Mouse (Mus musculus): ENCODE measurements around the gene Magt1. TPM values are rescaled to one million over a fixed set of nuclear protein-coding genes. Genes with fewer than 3 reads are reported as not detected.
"Not testable (repeated sequence)": the region's sequence is repeated elsewhere in the genome, so short reads cannot be mapped to it uniquely, and the experiment has no call there.

The Magt1 gene
- total RNA-seq, 1 experiment = 48.6 TPM

DNA sequence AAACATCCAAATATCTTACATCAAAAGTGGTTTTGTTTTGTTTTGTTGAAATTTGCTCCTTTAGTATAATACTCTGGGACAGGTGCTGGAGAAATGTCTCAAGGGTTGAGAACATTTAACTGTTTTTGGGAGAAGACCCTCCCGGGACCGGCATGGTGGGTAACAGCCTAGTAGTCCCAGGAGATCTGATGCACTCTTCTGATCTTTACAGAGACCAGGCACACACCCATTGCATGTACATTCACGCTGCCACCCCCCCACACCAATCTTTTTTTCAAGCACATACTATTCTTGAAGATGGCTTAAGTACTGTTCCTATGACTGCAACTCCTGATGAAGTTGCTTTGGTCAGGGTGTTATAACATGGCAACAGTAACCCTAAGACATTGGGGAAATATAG lies 853 bp upstream of the Magt1 start:
- in situ Hi-C loops (cut with MboI; ENCODE audit: low sequenced_read_pairs in 2 of 2, unreplicated experiment in 2 of 2) = no loop called here
- peak overlapping the region; percentile 58 to 63 for H3K4me3 ChIP-seq (ENCODE audit: insufficient read depth in 1 of 2, low read depth in 1 of 2, low read length in 2 of 2, poor library complexity in 1 of 2, severe bottlenecking in 1 of 2)
- H3K9ac ChIP-seq (ENCODE audit: insufficient read depth, low read depth, low read length, poor library complexity, severe bottlenecking) = peak overlapping the region; percentile 80
- no peak for DNase-seq (ENCODE audit: low read depth, low spot score)
- H3K36me3 ChIP-seq (ENCODE audit: control insufficient read depth, insufficient read depth, low read length, poor library complexity, severe bottlenecking) = peaks cover 5% of the 10 kb centered on the region
- H3K27ac ChIP-seq (ENCODE audit: insufficient read depth, low read depth, low read length, poor library complexity, severe bottlenecking) = peak overlapping the region; percentile 84; the same call in 1 of the 2 replicates
- H3K4me1 ChIP-seq (ENCODE audit: control insufficient read depth in 2 of 2, insufficient read depth in 2 of 2, low read length in 2 of 2, poor library complexity in 1 of 2) = no peaks in the 10 kb centered on the region; a peak in 1 of 4 replicates
- no peaks in the 10 kb centered on the region for H3K9me3 ChIP-seq (ENCODE audit: control insufficient read depth, insufficient read depth, low read depth, low read length)
- TF ChIP-seq MAFK (IDR thresholded peaks at IDR 0.05; ENCODE audit: insufficient read depth, low read depth, low read length) (no peak), HCFC1 (IDR thresholded peaks at IDR 0.05; ENCODE audit: borderline replicate concordance, insufficient read depth, low read length) (no peak), ZC3H11A (IDR thresholded peaks at IDR 0.05; ENCODE audit: borderline replicate concordance, low read depth, low read length) (no peak), ZNF384 (IDR thresholded peaks at IDR 0.05; ENCODE audit: low read depth, low read length) (no peak), CHD2 (IDR thresholded peaks at IDR 0.05; ENCODE audit: low read depth, low read length) (no peak)

DNA sequence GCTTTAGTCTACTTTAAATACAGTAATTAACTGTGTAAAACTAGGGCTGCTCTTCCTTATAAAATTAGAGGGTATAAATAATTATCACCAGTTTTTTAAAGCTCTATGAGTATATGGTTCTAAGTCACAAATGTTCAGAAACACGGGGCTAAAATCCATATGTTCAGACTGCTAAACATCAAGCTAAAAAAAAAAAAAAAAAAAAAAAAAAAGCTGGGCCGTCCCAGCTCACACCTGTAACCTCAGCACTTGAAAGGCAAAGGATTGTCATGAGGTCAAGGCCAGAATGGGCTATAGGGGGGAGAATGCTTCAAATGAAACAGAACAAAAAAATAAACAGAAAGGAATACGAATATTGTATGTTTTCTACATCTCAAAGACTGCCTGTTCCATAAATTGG lies 944 bp downstream of the Magt1 start:
- no peak for DNase-seq (ENCODE audit: low read depth, low spot score)
- peak overlapping the region; percentile 91 to 98 for H3K4me3 ChIP-seq (ENCODE audit: insufficient read depth in 1 of 2, low read depth in 1 of 2, low read length in 2 of 2, poor library complexity in 1 of 2, severe bottlenecking in 1 of 2)
- no peak overlapping the region for H3K27ac ChIP-seq (ENCODE audit: insufficient read depth, low read depth, low read length, poor library complexity, severe bottlenecking)
- in situ Hi-C loops (cut with MboI; ENCODE audit: low sequenced_read_pairs in 2 of 2, unreplicated experiment in 2 of 2) = no loop called here
- TF ChIP-seq MAFK (IDR thresholded peaks at IDR 0.05; ENCODE audit: insufficient read depth, low read depth, low read length) (no peak), ZNF384 (IDR thresholded peaks at IDR 0.05; ENCODE audit: low read depth, low read length) (peak; percentile 70)
- peak overlapping the region; percentile 90 for H3K9ac ChIP-seq (ENCODE audit: insufficient read depth, low read depth, low read length, poor library complexity, severe bottlenecking)
- H3K4me1 ChIP-seq (ENCODE audit: control insufficient read depth in 2 of 2, insufficient read depth in 2 of 2, low read length in 2 of 2, poor library complexity in 1 of 2) = no peaks in the 10 kb centered on the region; a peak in 1 of 4 replicates
- no peaks in the 10 kb centered on the region for H3K9me3 ChIP-seq (ENCODE audit: control insufficient read depth, insufficient read depth, low read depth, low read length)
- no peaks in the 10 kb centered on the region for H3K36me3 ChIP-seq (ENCODE audit: control insufficient read depth, insufficient read depth, low read length, poor library complexity, severe bottlenecking)

DNA sequence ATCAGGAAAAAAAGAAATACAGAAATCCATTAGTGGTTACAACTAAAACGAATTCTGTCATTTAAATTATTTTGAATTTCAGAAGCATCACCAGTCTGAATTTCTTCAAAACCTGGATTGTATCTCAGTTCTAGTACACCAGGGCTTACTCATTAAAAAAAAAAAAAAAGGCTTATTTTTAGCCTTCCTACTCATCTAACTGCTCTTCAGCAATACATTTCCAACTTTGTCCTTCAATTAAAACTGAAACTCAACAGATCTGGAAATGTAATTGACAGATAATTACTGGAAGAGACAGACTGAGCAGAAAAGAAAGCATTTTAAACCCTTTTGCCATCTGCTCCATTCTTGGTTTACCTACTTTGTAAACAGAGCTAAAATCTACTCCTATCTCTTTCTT lies 10.1 kb downstream of the Magt1 start:
- Histone ChIP-seq H3K4me3 (ENCODE audit: insufficient read depth in 1 of 2, low read depth in 1 of 2, low read length in 2 of 2, poor library complexity in 1 of 2, severe bottlenecking in 1 of 2) (no peak overlapping the region), H3K4me1 (ENCODE audit: control insufficient read depth in 2 of 2, insufficient read depth in 2 of 2, low read length in 2 of 2, poor library complexity in 1 of 2) (no peaks in the 10 kb centered on the region), H3K9ac (ENCODE audit: insufficient read depth, low read depth, low read length, poor library complexity, severe bottlenecking) (no peak overlapping the region), H3K36me3 (ENCODE audit: control insufficient read depth, insufficient read depth, low read length, poor library complexity, severe bottlenecking) (no peaks in the 10 kb centered on the region; the same call in 1 of the 2 replicates), H3K9me3 (ENCODE audit: control insufficient read depth, insufficient read depth, low read depth, low read length) (no peaks in the 10 kb centered on the region), H3K27ac (ENCODE audit: insufficient read depth, low read depth, low read length, poor library complexity, severe bottlenecking) (no peak overlapping the region)
- TF ChIP-seq ZC3H11A (IDR thresholded peaks at IDR 0.05; ENCODE audit: borderline replicate concordance, low read depth, low read length) = no peak
- no peak for DNase-seq (ENCODE audit: low read depth, low spot score)
- in situ Hi-C loops (cut with MboI; ENCODE audit: low sequenced_read_pairs in 2 of 2, unreplicated experiment in 2 of 2) = no loop called here

DNA sequence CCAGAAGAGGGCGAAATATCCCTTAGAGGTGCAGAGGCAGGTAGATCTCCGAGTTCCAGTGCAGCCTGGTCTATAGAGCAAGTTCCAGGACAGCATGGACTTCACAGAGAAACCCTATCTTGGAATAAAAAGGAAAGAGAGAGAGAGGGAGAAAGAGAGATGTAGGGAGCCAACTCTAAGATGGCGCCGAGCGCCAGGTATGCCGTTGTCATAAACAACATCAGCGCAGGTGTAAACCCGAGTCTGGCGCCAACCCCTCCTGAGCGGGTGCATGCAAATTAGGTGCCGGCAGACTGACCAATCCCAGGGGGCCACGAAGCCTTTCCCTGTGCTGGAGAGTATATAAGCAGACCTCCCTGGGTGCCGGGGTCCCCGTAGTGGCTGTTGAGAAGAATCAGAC lies 54.6 kb downstream of the Magt1 start:
- H3K9ac ChIP-seq (ENCODE audit: insufficient read depth, low read depth, low read length, poor library complexity, severe bottlenecking) = peak overlapping the region; percentile 34
- in situ Hi-C loops (cut with MboI; ENCODE audit: low sequenced_read_pairs in 2 of 2, unreplicated experiment in 2 of 2) = not testable (repeated sequence)

DNA sequence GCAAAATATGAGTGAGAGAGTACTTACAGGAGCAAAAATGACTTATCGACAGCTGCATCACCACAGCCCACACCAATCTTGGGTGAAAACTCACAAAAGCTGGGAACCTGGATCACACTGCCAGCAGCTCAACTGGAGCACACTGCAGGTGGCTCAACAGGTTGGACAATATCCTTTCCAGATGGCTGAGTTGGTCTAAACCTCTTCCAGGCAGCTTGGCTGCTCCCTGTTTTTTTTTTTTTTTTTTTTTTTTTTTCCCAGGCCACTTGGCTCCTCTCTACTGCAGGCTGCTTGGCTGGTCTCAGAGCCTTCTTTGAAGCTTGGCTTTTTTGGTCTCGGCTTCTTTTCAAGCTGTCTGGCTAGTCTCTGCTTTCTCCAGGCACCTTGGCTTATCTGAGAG lies 57.7 kb downstream of the Magt1 start:
- in situ Hi-C loops (cut with MboI; ENCODE audit: low sequenced_read_pairs in 2 of 2, unreplicated experiment in 2 of 2) = no loop called here
- no peaks in the 10 kb centered on the region; a peak in 2 of 4 replicates for H3K4me1 ChIP-seq (ENCODE audit: control insufficient read depth in 2 of 2, insufficient read depth in 2 of 2, low read length in 2 of 2, poor library complexity in 1 of 2)
- no peaks in the 10 kb centered on the region for H3K9me3 ChIP-seq (ENCODE audit: control insufficient read depth, insufficient read depth, low read depth, low read length)
- no peaks in the 10 kb centered on the region for H3K36me3 ChIP-seq (ENCODE audit: control insufficient read depth, insufficient read depth, low read length, poor library complexity, severe bottlenecking)
- H3K4me3 ChIP-seq (ENCODE audit: insufficient read depth in 1 of 2, low read depth in 1 of 2, low read length in 2 of 2, poor library complexity in 1 of 2, severe bottlenecking in 1 of 2) = no peak overlapping the region
- DNase-seq (ENCODE audit: low read depth, low spot score) = no peak
- TF ChIP-seq ZNF384 (IDR thresholded peaks at IDR 0.05; ENCODE audit: low read depth, low read length) (peak; percentile 52; the same call in 1 of the 2 replicates), MAFK (IDR thresholded peaks at IDR 0.05; ENCODE audit: insufficient read depth, low read depth, low read length) (no peak), CHD2 (IDR thresholded peaks at IDR 0.05; ENCODE audit: low read depth, low read length) (no peak)
- no peak overlapping the region for H3K27ac ChIP-seq (ENCODE audit: insufficient read depth, low read depth, low read length, poor library complexity, severe bottlenecking)
- no peak overlapping the region for H3K9ac ChIP-seq (ENCODE audit: insufficient read depth, low read depth, low read length, poor library complexity, severe bottlenecking)

More for the DNA sequence above, 54.6 kb downstream of the Magt1 start:
- H3K36me3 ChIP-seq (ENCODE audit: control insufficient read depth, insufficient read depth, low read length, poor library complexity, severe bottlenecking); H3K4me1 ChIP-seq (ENCODE audit: control insufficient read depth in 2 of 2, insufficient read depth in 2 of 2, low read length in 2 of 2, poor library complexity in 1 of 2); H3K9me3 ChIP-seq (ENCODE audit: control insufficient read depth, insufficient read depth, low read depth, low read length); H3K27ac ChIP-seq (ENCODE audit: insufficient read depth, low read depth, low read length, poor library complexity, severe bottlenecking): not testable (repeated sequence)
- H3K4me3 ChIP-seq (ENCODE audit: insufficient read depth in 1 of 2, low read depth in 1 of 2, low read length in 2 of 2, poor library complexity in 1 of 2, severe bottlenecking in 1 of 2) = peak overlapping the region; percentile 44 to 77
- DNase-seq (ENCODE audit: low read depth, low spot score) = peak; percentile 16

All from ES-E14 (cell line).